Mouse (Mus musculus): ENCODE data around the gene Ssxb6. TPM values are rescaled to one million over a fixed set of nuclear protein-coding genes. Genes with fewer than 3 reads are reported as not detected.
"Not testable (repeated sequence)": the region's sequence is repeated elsewhere in the genome, so short reads cannot be mapped to it uniquely, and the experiment has no call there.

Gene Ssxb6
- not detected for total RNA-seq (2021)

GRCm38 (mm10) chrX:8548155-8548554 is at the start of gene Ssxb6:
Gene Ssxb6 (minus strand): TSS chrX:8548255.
- DNase-seq (ENCODE audit: extremely low spot score in 1 of 2, low spot score in 1 of 2), result not testable (repeated sequence)

- not testable (repeated sequence) for DNase-seq (ENCODE audit: extremely low spot score in 1 of 2, low spot score in 1 of 2)
These were observed 43.7 kb upstream of the Ssxb6 start, which contains the start of gene Ssxb3 for GRCm38 (mm10) chrX:8591716-8592115. Gene Ssxb3 (minus strand): TSS chrX:8591816.

- DNase-seq (ENCODE audit: extremely low spot score in 1 of 2, low spot score in 1 of 2), result no peak
These were observed 23.2 kb downstream of the Ssxb6 start, which contains the start of gene Gm14459 for GRCm38 (mm10) chrX:8524854-8525253. Gene Gm14459 (minus strand): TSS chrX:8524954.

Other genes with a start within 250 kb of the Ssxb6 start
- not detected for gene Ssxb10, start 220.8 kb downstream of the Ssxb6 start, total RNA-seq (2021)
- not detected for gene Ssxb9, start 181.3 kb downstream of the Ssxb6 start, total RNA-seq (2021)
- gene Ssxb1, start 134.9 kb downstream of the Ssxb6 start, total RNA-seq (2021), result not detected
- gene Ssxb2, start 86.5 kb downstream of the Ssxb6 start, total RNA-seq (2021), result not detected
- not detected for gene Gm14459, start 23.3 kb downstream of the Ssxb6 start, total RNA-seq (2021)
- gene Ssxb3, start 43.6 kb upstream of the Ssxb6 start, total RNA-seq (2021), result not detected
- not detected for gene Ssxb8, start 142.6 kb upstream of the Ssxb6 start, total RNA-seq (2021)
- gene Ssx9, start 200.2 kb upstream of the Ssxb6 start, total RNA-seq (2021), result not detected

Data from layer of hippocampus, postnatal 25 days (tissue).